Mouse (Mus musculus): Measurements from ENCODE around the gene Elmo1. TPM values are rescaled to one million over a fixed set of nuclear protein-coding genes. Genes with fewer than 3 reads are reported as not detected.
A peak's percentile ranks its signal among the peaks of the same experiment; 100 is the strongest.

The Elmo1 gene
- polyA plus RNA-seq, 1 experiment = not detected

- H3K4me1 ChIP-seq (ENCODE audit: control insufficient read depth, insufficient read depth, low read length) = peaks cover 8% of the 10 kb centered on the region; the same call in 1 of the 2 replicates
- TF ChIP-seq CTCF (IDR thresholded peaks at IDR 0.05; ENCODE audit: insufficient read depth, low read depth, low read length) (no peak), POLR2A (IDR thresholded peaks at IDR 0.05; ENCODE audit: insufficient read depth, low read depth, low read length) (no peak)
- no peak overlapping the region for H3K27ac ChIP-seq (ENCODE audit: insufficient read depth, low read depth, low read length)
- no peak overlapping the region for H3K4me3 ChIP-seq (ENCODE audit: insufficient read depth, low read depth, low read length)
- 87% methylated on average over 2 of the region's 2 CpGs for WGBS
Observed at GRCm38 (mm10) chr13:20385423-20385822, 295.0 kb downstream of the Elmo1 start.

GRCm38 (mm10) chr13:20386462-20387141 lies 296.2 kb downstream of the Elmo1 start:
- Histone ChIP-seq H3K27ac (ENCODE audit: insufficient read depth, low read depth, low read length) (peak overlapping the region; percentile 40), H3K4me3 (ENCODE audit: insufficient read depth, low read depth, low read length) (no peak overlapping the region), H3K4me1 (ENCODE audit: control insufficient read depth, insufficient read depth, low read length) (peaks cover 5% of the 10 kb centered on the region; the same call in 1 of the 2 replicates)
- TF ChIP-seq POLR2A (IDR thresholded peaks at IDR 0.05; ENCODE audit: insufficient read depth, low read depth, low read length) = no peak
- WGBS = 55% methylated on average over 4 of the region's 4 CpGs

GRCm38 (mm10) chr13:20392824-20393598 lies 302.6 kb downstream of the Elmo1 start:
- Histone ChIP-seq H3K4me1 (ENCODE audit: control insufficient read depth, insufficient read depth, low read length) (0 out of 2 replicates have a peak, but pooled peaks cover 5% of the 10 kb centered on the region), H3K27ac (ENCODE audit: insufficient read depth, low read depth, low read length) (no peak overlapping the region), H3K4me3 (ENCODE audit: insufficient read depth, low read depth, low read length) (no peak overlapping the region)
- TF ChIP-seq POLR2A (IDR thresholded peaks at IDR 0.05; ENCODE audit: insufficient read depth, low read depth, low read length) (no peak), CTCF (IDR thresholded peaks at IDR 0.05; ENCODE audit: insufficient read depth, low read depth, low read length) (no peak)
- 86% methylated on average over 3 of the region's 3 CpGs for WGBS

- Histone ChIP-seq H3K4me3 (ENCODE audit: insufficient read depth, low read depth, low read length) (no peak overlapping the region), H3K27ac (ENCODE audit: insufficient read depth, low read depth, low read length) (no peak overlapping the region), H3K4me1 (ENCODE audit: control insufficient read depth, insufficient read depth, low read length) (0 out of 2 replicates have a peak, but pooled peaks cover 5% of the 10 kb centered on the region)
- 67% methylated on average over 3 of the region's 3 CpGs for WGBS
- TF ChIP-seq CTCF (IDR thresholded peaks at IDR 0.05; ENCODE audit: insufficient read depth, low read depth, low read length) (no peak), POLR2A (IDR thresholded peaks at IDR 0.05; ENCODE audit: insufficient read depth, low read depth, low read length) (no peak)
Observed at GRCm38 (mm10) chr13:20397744-20398143, 307.3 kb downstream of the Elmo1 start.

- Histone ChIP-seq H3K4me3 (ENCODE audit: insufficient read depth, low read depth, low read length) (no peak overlapping the region), H3K27ac (ENCODE audit: insufficient read depth, low read depth, low read length) (no peak overlapping the region)
- 66% methylated on average over 4 of the region's 4 CpGs for WGBS
Observed at GRCm38 (mm10) chr13:20398311-20398710, 307.9 kb downstream of the Elmo1 start.

GRCm38 (mm10) chr13:20404530-20404929 lies 314.1 kb downstream of the Elmo1 start:
- H3K4me1 ChIP-seq (ENCODE audit: control insufficient read depth, insufficient read depth, low read length) = no peaks in the 10 kb centered on the region
- no peak overlapping the region for H3K27ac ChIP-seq (ENCODE audit: insufficient read depth, low read depth, low read length)
- TF ChIP-seq POLR2A (IDR thresholded peaks at IDR 0.05; ENCODE audit: insufficient read depth, low read depth, low read length) (no peak), CTCF (IDR thresholded peaks at IDR 0.05; ENCODE audit: insufficient read depth, low read depth, low read length) (no peak)
- WGBS = 65% methylated on average over 3 of the region's 3 CpGs
- no peak overlapping the region for H3K4me3 ChIP-seq (ENCODE audit: insufficient read depth, low read depth, low read length)

More at GRCm38 (mm10) chr13:20398311-20398710, 307.9 kb downstream of the Elmo1 start:
- H3K4me1 ChIP-seq (ENCODE audit: control insufficient read depth, insufficient read depth, low read length) = 0 out of 2 replicates have a peak, but pooled peaks cover 5% of the 10 kb centered on the region
- TF ChIP-seq CTCF (IDR thresholded peaks at IDR 0.05; ENCODE audit: insufficient read depth, low read depth, low read length) (no peak), POLR2A (IDR thresholded peaks at IDR 0.05; ENCODE audit: insufficient read depth, low read depth, low read length) (no peak)

GRCm38 (mm10) chr13:20406470-20407213 lies 316.2 kb downstream of the Elmo1 start:
- Histone ChIP-seq H3K4me1 (ENCODE audit: control insufficient read depth, insufficient read depth, low read length) (no peaks in the 10 kb centered on the region), H3K4me3 (ENCODE audit: insufficient read depth, low read depth, low read length) (no peak overlapping the region), H3K27ac (ENCODE audit: insufficient read depth, low read depth, low read length) (no peak overlapping the region)
- TF ChIP-seq CTCF (IDR thresholded peaks at IDR 0.05; ENCODE audit: insufficient read depth, low read depth, low read length) (no peak), POLR2A (IDR thresholded peaks at IDR 0.05; ENCODE audit: insufficient read depth, low read depth, low read length) (no peak)
- 82% methylated on average over 11 of the region's 11 CpGs for WGBS

- Histone ChIP-seq H3K27ac (ENCODE audit: insufficient read depth, low read depth, low read length) (no peak overlapping the region), H3K4me3 (ENCODE audit: insufficient read depth, low read depth, low read length) (no peak overlapping the region), H3K4me1 (ENCODE audit: control insufficient read depth, insufficient read depth, low read length) (no peaks in the 10 kb centered on the region)
- no peak for TF ChIP-seq CTCF (IDR thresholded peaks at IDR 0.05; ENCODE audit: insufficient read depth, low read depth, low read length)
- no peak for TF ChIP-seq POLR2A (IDR thresholded peaks at IDR 0.05; ENCODE audit: insufficient read depth, low read depth, low read length)
- 84% methylated on average over 9 of the region's 9 CpGs for WGBS
Observed at GRCm38 (mm10) chr13:20410306-20411101, 320.1 kb downstream of the Elmo1 start.

Measured in olfactory bulb, adult 2 months (tissue).